Mouse (Mus musculus) MEL (cell line): ENCODE results near the gene Inafm2.

Experiments
- BHLHE40 ChIP-seq: IDR thresholded peaks from 2 replicates; pipeline ENCODE4 v1.6.1; 2012; ENCODE audit warnings: low read depth, mild to moderate bottlenecking, inconsistent platforms, low read length, improper control_type of control experiment, borderline replicate concordance
- CTCF ChIP-seq, 3 experiments: IDR thresholded peaks in 2 of 3; conservative IDR thresholded peaks in 1 of 3; 2 replicates each; pipeline ENCODE4 v1.5.1; 2011 to 2012; ENCODE audit warnings: low read length in 3 of 3, low read depth in 2 of 3, mild to moderate bottlenecking in 2 of 3, improper control_type of control experiment in 1 of 3, inconsistent platforms in 1 of 3, mixed read lengths in 1 of 3, moderate library complexity in 1 of 3; ENCODE audit not compliant: control insufficient read depth in 1 of 3, insufficient read depth in 1 of 3, poor library complexity in 1 of 3, severe bottlenecking in 1 of 3
- EP300 ChIP-seq, 2 experiments: IDR thresholded peaks; 2 replicates each; pipeline ENCODE4 v1.6.1; 2011; ENCODE audit warnings: improper control_type of control experiment in 2 of 2, low read length in 2 of 2, low read depth in 1 of 2, mild to moderate bottlenecking in 1 of 2
- ETS1 ChIP-seq: IDR thresholded peaks from 2 replicates; pipeline ENCODE4 v1.6.1; 2012; ENCODE audit warnings: low read depth, mild to moderate bottlenecking, inconsistent platforms, low read length, improper control_type of control experiment, moderate library complexity
- JUND ChIP-seq: IDR thresholded peaks from 2 replicates; pipeline ENCODE4 v1.6.1; 2011; ENCODE audit warnings: low read depth, mild to moderate bottlenecking, improper control_type of control experiment, low read length
- MAFK ChIP-seq: IDR thresholded peaks from 2 replicates; pipeline ENCODE4 v1.6.1; 2011; ENCODE audit warnings: low read depth, mild to moderate bottlenecking, low read length, improper control_type of control experiment, borderline replicate concordance
- MAZ ChIP-seq: IDR thresholded peaks from 2 replicates; pipeline ENCODE4 v1.6.1; 2012; ENCODE audit warnings: low read depth, mild to moderate bottlenecking, inconsistent platforms, low read length, improper control_type of control experiment
- NELFE ChIP-seq: IDR thresholded peaks from 2 replicates; pipeline ENCODE4 v1.6.1; 2011; ENCODE audit warnings: low read depth, low read length, improper control_type of control experiment
- POLR2A ChIP-seq, 2 experiments: IDR thresholded peaks; 2 replicates each; pipeline ENCODE4 v1.6.1; 2011 to 2012; ENCODE audit warnings: low read length in 2 of 2, mild to moderate bottlenecking in 2 of 2, control low read depth in 1 of 2, improper control_type of control experiment in 1 of 2, low read depth in 1 of 2, moderate library complexity in 1 of 2; ENCODE audit not compliant: control insufficient read depth in 1 of 2, insufficient read depth in 1 of 2, poor library complexity in 1 of 2
- POLR2AphosphoS2 ChIP-seq: IDR thresholded peaks from 2 replicates; pipeline ENCODE4 v1.6.1; 2011; ENCODE audit warnings: low read length, improper control_type of control experiment
- RAD21 ChIP-seq: IDR thresholded peaks from 2 replicates; pipeline ENCODE4 v1.6.1; 2011; ENCODE audit warnings: mild to moderate bottlenecking, low read depth, low read length, improper control_type of control experiment
- ZNF384 ChIP-seq: IDR thresholded peaks from 2 replicates; pipeline ENCODE4 v1.6.1; 2012; ENCODE audit warnings: low read depth, mild to moderate bottlenecking, inconsistent platforms, low read length, improper control_type of control experiment

- TF ChIP-seq CTCF (IDR thresholded peaks at IDR 0.05 in 2 of 3, conservative IDR thresholded peaks at IDR 0.05 in 1 of 3; ENCODE audit: control insufficient read depth in 1 of 3, insufficient read depth in 1 of 3, low read depth in 2 of 3, low read length in 3 of 3, poor library complexity in 1 of 3, severe bottlenecking in 1 of 3) (no peak), POLR2AphosphoS2 (no peak), ZNF384 (no peak), MAZ (no peak), NELFE (no peak), POLR2A (IDR thresholded peaks at IDR 0.05; ENCODE audit: control insufficient read depth in 1 of 2, insufficient read depth in 1 of 2, low read depth in 1 of 2, low read length in 2 of 2, poor library complexity in 1 of 2) (no peak), JUND (no peak), ETS1 (no peak), RAD21 (no peak), MAFK (no peak), EP300 (IDR thresholded peaks at IDR 0.05; ENCODE audit: low read depth in 1 of 2, low read length in 2 of 2) (peak in 1 of 2 experiments; percentile 49; a peak in 1 of 4 replicates), BHLHE40 (0 out of 2 replicates have a peak, but pooled peaks have one; percentile 12)
Measured at GRCm38 (mm10) chr2:118774536-118774935, 29.0 kb downstream of the Inafm2 start.
